Mouse (Mus musculus) ovary, postnatal 36 days (tissue): Measurements from ENCODE around the gene Cfap97d2.
"Not testable (repeated sequence)": the region's sequence is repeated elsewhere in the genome, so short reads cannot be mapped to it uniquely, and the experiment has no call there.

Experiments
- DNase-seq: peaks from one replicate; pipeline ENCODE4 v3.0.0; 2022; ENCODE audit warnings: low spot score, mixed read lengths

Gene Cfap97d2

GRCm38 (mm10) chr8:13740817-13741613 lies 35.3 kb downstream of the Cfap97d2 start:
- no peak for DNase-seq

- not testable (repeated sequence) for DNase-seq
Observed at GRCm38 (mm10) chr8:13746212-13746611, 40.5 kb downstream of the Cfap97d2 start.

GRCm38 (mm10) chr8:13747626-13748025 lies 41.9 kb downstream of the Cfap97d2 start:
- no peak for DNase-seq

- DNase-seq, result peak; percentile 69
Observed at GRCm38 (mm10) chr8:13753680-13754079, 48.0 kb downstream of the Cfap97d2 start.

- DNase-seq, result no peak
Observed at GRCm38 (mm10) chr8:13756480-13756879, 50.8 kb downstream of the Cfap97d2 start.

- DNase-seq, result peak; percentile 90
Observed at GRCm38 (mm10) chr8:13756982-13757804, 51.5 kb downstream of the Cfap97d2 start, which contains the start of gene Cdc16. Gene Cdc16 (plus strand): TSS chr8:13757676.

GRCm38 (mm10) chr8:13757805-13758727 lies 52.4 kb downstream of the Cfap97d2 start:
- no peak for DNase-seq

GRCm38 (mm10) chr8:13769206-13769605 lies 63.5 kb downstream of the Cfap97d2 start:
- no peak for DNase-seq

GRCm38 (mm10) chr8:13780536-13780935 lies 74.8 kb downstream of the Cfap97d2 start:
- DNase-seq, result no peak

- DNase-seq, result peak; percentile 91
Observed at GRCm38 (mm10) chr8:13785250-13785763, 79.6 kb downstream of the Cfap97d2 start, which contains the start of gene Upf3a. Gene Upf3a (plus strand): TSS chr8:13785615.

- peak; percentile 96 for DNase-seq
Observed at GRCm38 (mm10) chr8:13785764-13786299, 80.1 kb downstream of the Cfap97d2 start.

- DNase-seq, result no peak
Observed at GRCm38 (mm10) chr8:13789606-13790005, 83.9 kb downstream of the Cfap97d2 start.
